Mouse (Mus musculus) C2C12 (cell line): ENCODE results near the gene Hmgb1.

Source experiments
- CTCF ChIP-seq: IDR thresholded peaks from one replicate; pipeline ENCODE4 v1.5.1; 2011; ENCODE audit not compliant: control insufficient read depth, insufficient read depth, insufficient read length
- MAX ChIP-seq: IDR thresholded peaks from one replicate; pipeline ENCODE4 v1.6.1; 2011; ENCODE audit warnings: mild to moderate bottlenecking, control low read depth
- MYOD1 ChIP-seq: IDR thresholded peaks from one replicate; pipeline ENCODE4 v1.6.1; 2011; ENCODE audit warnings: low read depth; ENCODE audit not compliant: control insufficient read depth, insufficient read length
- MYOG ChIP-seq: IDR thresholded peaks from one replicate; pipeline ENCODE4 v1.6.1; 2011; ENCODE audit not compliant: control insufficient read depth, insufficient read length; ENCODE audit errors: extremely low read depth
- USF1 ChIP-seq: IDR thresholded peaks from one replicate; pipeline ENCODE4 v1.6.1; 2011; ENCODE audit warnings: low read depth, mild to moderate bottlenecking, control low read depth, moderate library complexity

- TF ChIP-seq USF1 (no peak), CTCF (no peak), MAX (no peak), MYOG (no peak), MYOD1 (no peak)
Observed at GRCm38 (mm10) chr5:149088891-149089290, 95.4 kb downstream of the Hmgb1 start.
